Mouse (Mus musculus) neural tube, embryonic 14.5 days (tissue): ENCODE results near the gene Slc1a3. TPM values are rescaled to one million over a fixed set of nuclear protein-coding genes. Genes with fewer than 3 reads are reported as not detected.

ENCODE experiments used
- ATAC-seq: fragments of 200-750 bp; cut with Nextera tagmentation; 2 replicates; pipeline ENCODE4 v1.8.0; 2017; ENCODE audit warnings: low read depth, mild to moderate bottlenecking, moderate TSS enrichment, moderate library complexity
- H3K27ac ChIP-seq: fragments of 300-500 bp; sonication (generic); 2 replicates; pipeline ENCODE4 v1.5.1; 2014; ENCODE audit warnings: low read depth, mild to moderate bottlenecking, control low read depth, low read length, moderate library complexity, mixed read lengths
- H3K27me3 ChIP-seq: fragments of 300-500 bp; sonication (generic); 2 replicates; pipeline ENCODE4 v1.6.1; 2014; ENCODE audit warnings: low read length; ENCODE audit not compliant: control insufficient read depth, insufficient read depth
- H3K36me3 ChIP-seq: fragments of 300-500 bp; sonication (generic); 2 replicates; pipeline ENCODE4 v1.6.1; 2014; ENCODE audit warnings: low read length, mixed read lengths; ENCODE audit not compliant: control insufficient read depth, insufficient read depth
- H3K4me1 ChIP-seq: fragments of 300-500 bp; sonication (generic); 2 replicates; pipeline ENCODE4 v1.6.1; 2014; ENCODE audit warnings: low read length; ENCODE audit not compliant: control insufficient read depth, insufficient read depth
- H3K4me2 ChIP-seq: fragments of 300-500 bp; sonication (generic); 2 replicates; pipeline ENCODE4 v1.6.1; 2014; ENCODE audit warnings: mild to moderate bottlenecking, low read depth, low read length, control low read depth
- H3K4me3 ChIP-seq: fragments of 300-500 bp; sonication (generic); 2 replicates; pipeline ENCODE4 v1.5.1; 2014; ENCODE audit warnings: low read depth, low read length, control low read depth, mixed read lengths
- H3K9ac ChIP-seq: fragments of 300-500 bp; sonication (generic); replicated peaks from 2 replicates; pipeline ENCODE4 v1.6.1; 2014; ENCODE audit warnings: low read depth, mild to moderate bottlenecking, control low read depth, low read length, mixed read lengths
- H3K9me3 ChIP-seq: fragments of 300-500 bp; sonication (generic); 2 replicates; pipeline ENCODE4 v1.6.1; 2016; ENCODE audit warnings: low read length; ENCODE audit not compliant: control insufficient read depth
- WGBS: fragments of 180-500 bp; shearing (Covaris S2); extraction: QIAGEN DNeasy Blood & Tissue Kit; methylation state at CpG from one replicate; pipeline ENCODE4 v1.1.7; 2014; 5-methylcytosine and 5-hydroxymethylcytosine counted together
- polyA plus RNA-seq: library from polyadenylated mRNA; unstranded; fragments of >200 nt; fragmentation: Nextera tagmentation; extraction: Ambion mirVana; gene quantifications from 2 replicates; pipeline ENCODE4 v1.2.1, GENCODE M21; 2014

Slc1a3 gene
- 205 and 228 TPM in 2 replicates for polyA plus RNA-seq

- no peaks in the 10 kb centered on the region for H3K9me3 ChIP-seq
- H3K4me2 ChIP-seq = peak within 1 kb of the TSS; percentile 98
- H3K4me1 ChIP-seq = no peaks in the 10 kb centered on the region
- ATAC-seq = peak; percentile 87
- WGBS = under 1% methylated on average over 34 of the region's 34 CpGs
- H3K36me3 ChIP-seq = no peaks in the 10 kb centered on the region
- no peaks in the 10 kb centered on the region for H3K27me3 ChIP-seq
- no peak within 1 kb of the TSS; the same call in 1 of the 2 replicates for H3K27ac ChIP-seq
- H3K4me3 ChIP-seq = peak within 1 kb of the TSS; percentile 62
- H3K9ac ChIP-seq = peak within 1 kb of the TSS; percentile 25
Observed at GRCm38 (mm10) chr15:8710146-8711006, at the start of gene Slc1a3. Slc1a3 (minus strand) TSS chr15:8710764.

GRCm38 (mm10) chr15:8759026-8759425 is 48.5 kb upstream of the Slc1a3 start:
- Histone ChIP-seq H3K9me3 (no peaks in the 10 kb centered on the region), H3K4me2 (no peak overlapping the region), H3K9ac (no peak overlapping the region), H3K27ac (no peak overlapping the region), H3K4me1 (no peaks in the 10 kb centered on the region), H3K4me3 (no peak overlapping the region), H3K36me3 (no peaks in the 10 kb centered on the region), H3K27me3 (no peaks in the 10 kb centered on the region)
- WGBS = 67% methylated on average over 3 of the region's 3 CpGs
- no peak for ATAC-seq

GRCm38 (mm10) chr15:8756441-8756840 is 45.9 kb upstream of the Slc1a3 start:
- 58% methylated on average over 6 of the region's 6 CpGs for WGBS
- no peak overlapping the region for H3K4me3 ChIP-seq
- no peak overlapping the region for H3K4me2 ChIP-seq
- no peaks in the 10 kb centered on the region for H3K9me3 ChIP-seq
- H3K4me1 ChIP-seq = no peaks in the 10 kb centered on the region
- H3K36me3 ChIP-seq = no peaks in the 10 kb centered on the region
- no peak overlapping the region for H3K27ac ChIP-seq
- ATAC-seq = peak; percentile 38; the same call in 1 of the 2 replicates
- H3K27me3 ChIP-seq = no peaks in the 10 kb centered on the region
- H3K9ac ChIP-seq = no peak overlapping the region

GRCm38 (mm10) chr15:8749762-8750161 is 39.2 kb upstream of the Slc1a3 start:
- no peak overlapping the region for H3K4me2 ChIP-seq
- H3K27ac ChIP-seq = no peak overlapping the region
- no peak for ATAC-seq
- no peaks in the 10 kb centered on the region for H3K4me1 ChIP-seq
- H3K36me3 ChIP-seq = no peaks in the 10 kb centered on the region
- H3K4me3 ChIP-seq = no peak overlapping the region
- WGBS = 92% methylated on average over 4 of the region's 4 CpGs
- no peaks in the 10 kb centered on the region for H3K9me3 ChIP-seq
- no peaks in the 10 kb centered on the region for H3K27me3 ChIP-seq
- no peak overlapping the region for H3K9ac ChIP-seq

DNA sequence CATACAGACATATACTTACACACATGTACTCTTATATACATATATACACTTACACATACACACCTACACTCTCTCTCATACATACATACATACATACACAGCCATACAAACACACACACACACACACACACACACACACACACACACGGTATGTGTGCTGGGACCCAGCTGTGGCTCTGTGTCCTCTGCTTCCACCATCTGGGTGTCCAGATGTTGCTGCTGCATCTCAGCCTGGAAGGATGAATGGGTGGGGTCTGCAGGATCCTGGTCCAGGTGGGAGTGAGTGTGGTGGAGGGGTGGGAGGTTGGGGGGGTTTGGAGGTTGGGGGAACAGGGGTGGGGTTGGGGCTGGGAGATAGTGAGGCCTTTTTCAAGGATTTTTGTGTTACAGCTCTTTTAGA is 38.2 kb upstream of the Slc1a3 start:
- Histone ChIP-seq H3K4me2 (no peak overlapping the region), H3K4me3 (no peak overlapping the region), H3K9ac (no peak overlapping the region), H3K27me3 (no peaks in the 10 kb centered on the region), H3K9me3 (no peaks in the 10 kb centered on the region), H3K4me1 (no peaks in the 10 kb centered on the region), H3K27ac (no peak overlapping the region), H3K36me3 (no peaks in the 10 kb centered on the region)
- no peak for ATAC-seq
- 77% methylated on average over 1 of the region's 1 CpGs for WGBS

DNA sequence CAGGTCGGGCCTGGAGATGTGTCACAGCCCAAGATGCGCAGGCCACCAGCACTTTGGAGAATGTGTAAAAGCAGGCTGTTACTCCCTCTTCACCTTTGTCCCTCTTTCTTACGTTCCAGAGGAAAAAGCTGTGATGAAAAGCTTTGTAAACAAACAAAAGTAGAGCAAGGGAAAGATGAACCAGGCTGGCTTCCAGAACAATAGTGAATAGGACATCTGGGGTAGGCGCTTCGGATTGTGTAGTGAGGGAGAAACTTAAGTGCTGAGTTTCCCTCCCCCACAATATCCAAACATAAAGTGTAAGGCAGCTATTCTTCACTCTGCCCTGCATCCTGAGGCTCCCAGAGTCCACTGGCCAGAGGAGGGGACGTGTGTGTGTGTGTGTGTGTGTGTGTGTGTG is 31.0 kb upstream of the Slc1a3 start:
- H3K9me3 ChIP-seq = no peaks in the 10 kb centered on the region
- H3K4me1 ChIP-seq = no peaks in the 10 kb centered on the region
- no peaks in the 10 kb centered on the region for H3K27me3 ChIP-seq
- no peaks in the 10 kb centered on the region for H3K36me3 ChIP-seq
- no peak overlapping the region for H3K4me2 ChIP-seq
- H3K4me3 ChIP-seq = no peak overlapping the region
- no peak overlapping the region for H3K27ac ChIP-seq
- ATAC-seq = no peak
- H3K9ac ChIP-seq = no peak overlapping the region
- WGBS = 41% methylated on average over 6 of the region's 6 CpGs

GRCm38 (mm10) chr15:8740724-8741123 is 30.2 kb upstream of the Slc1a3 start:
- no peak for ATAC-seq
- no peak overlapping the region for H3K27ac ChIP-seq
- no peak overlapping the region for H3K4me3 ChIP-seq
- no peaks in the 10 kb centered on the region for H3K4me1 ChIP-seq
- no peaks in the 10 kb centered on the region for H3K27me3 ChIP-seq
- 96% methylated on average over 8 of the region's 8 CpGs for WGBS
- no peak overlapping the region for H3K9ac ChIP-seq
- H3K9me3 ChIP-seq = no peaks in the 10 kb centered on the region
- H3K36me3 ChIP-seq = no peaks in the 10 kb centered on the region
- H3K4me2 ChIP-seq = no peak overlapping the region

- WGBS = 84% methylated on average over 5 of the region's 5 CpGs
- ATAC-seq = no peak
- no peak overlapping the region for H3K9ac ChIP-seq
Observed at GRCm38 (mm10) chr15:8738156-8738555, 27.6 kb upstream of the Slc1a3 start.

GRCm38 (mm10) chr15:8734363-8734739 is 23.8 kb upstream of the Slc1a3 start:
- Histone ChIP-seq H3K27me3 (no peaks in the 10 kb centered on the region), H3K27ac (no peak overlapping the region), H3K9ac (no peak overlapping the region), H3K4me2 (no peak overlapping the region), H3K4me3 (no peak overlapping the region), H3K4me1 (no peaks in the 10 kb centered on the region), H3K36me3 (no peaks in the 10 kb centered on the region), H3K9me3 (no peaks in the 10 kb centered on the region)
- ATAC-seq = no peak
- WGBS = 65% methylated on average over 6 of the region's 6 CpGs

More at GRCm38 (mm10) chr15:8738156-8738555, 27.6 kb upstream of the Slc1a3 start:
- H3K4me3 ChIP-seq = no peak overlapping the region
- H3K4me2 ChIP-seq = no peak overlapping the region
- H3K9me3 ChIP-seq = no peaks in the 10 kb centered on the region
- H3K27ac ChIP-seq = no peak overlapping the region
- H3K36me3 ChIP-seq = no peaks in the 10 kb centered on the region
- H3K4me1 ChIP-seq = no peaks in the 10 kb centered on the region
- no peaks in the 10 kb centered on the region for H3K27me3 ChIP-seq
